Mouse (Mus musculus) intestine, embryonic 15.5 days (tissue): Measurements from ENCODE around the gene Agpat1. TPM values are rescaled to one million over a fixed set of nuclear protein-coding genes. Genes with fewer than 3 reads are reported as not detected.

Source experiments
- ATAC-seq: fragments of 200-750 bp; cut with Nextera tagmentation; 2 replicates; pipeline ENCODE4 v1.8.0; 2017; ENCODE audit warnings: moderate TSS enrichment, moderate library complexity
- H3K27ac ChIP-seq: fragments of 300-500 bp; sonication (generic); 2 replicates; pipeline ENCODE4 v1.5.1; 2015; ENCODE audit warnings: mild to moderate bottlenecking, inconsistent platforms
- H3K27me3 ChIP-seq: fragments of 300-500 bp; sonication (generic); replicated peaks from 2 replicates; pipeline ENCODE4 v1.6.1; 2015; ENCODE audit warnings: inconsistent platforms
- H3K36me3 ChIP-seq: fragments of 300-500 bp; sonication (generic); 2 replicates; pipeline ENCODE4 v1.6.1; 2015; ENCODE audit warnings: inconsistent platforms
- H3K4me1 ChIP-seq: fragments of 300-500 bp; sonication (generic); replicated peaks from 2 replicates; pipeline ENCODE4 v1.6.1; 2015; ENCODE audit warnings: inconsistent platforms
- H3K4me2 ChIP-seq: fragments of 300-500 bp; sonication (generic); replicated peaks from 2 replicates; pipeline ENCODE4 v1.6.1; 2015; ENCODE audit warnings: mild to moderate bottlenecking, inconsistent platforms
- H3K4me3 ChIP-seq: fragments of 300-500 bp; sonication (generic); replicated peaks from 2 replicates; pipeline ENCODE4 v1.5.1; 2015; ENCODE audit warnings: inconsistent platforms
- H3K9ac ChIP-seq: fragments of 300-500 bp; sonication (generic); 2 replicates; pipeline ENCODE4 v1.6.1; 2015; ENCODE audit warnings: inconsistent platforms
- H3K9me3 ChIP-seq: fragments of 300-500 bp; sonication (generic); 2 replicates; pipeline ENCODE4 v1.6.1; 2016; ENCODE audit warnings: inconsistent platforms
- WGBS: fragments of 180-500 bp; shearing (Covaris S2); methylation state at CpG from one replicate; pipeline ENCODE4 v1.1.7; 2015; 5-methylcytosine and 5-hydroxymethylcytosine counted together
- polyA plus RNA-seq: library from polyadenylated mRNA; unstranded; fragments of >200 nt; fragmentation: Nextera tagmentation; extraction: Ambion mirVana; gene quantifications from 2 replicates; pipeline ENCODE4 v1.2.1, GENCODE M21; 2015

Gene Agpat1
- polyA plus RNA-seq, 1 experiment from 2014 or later = 51.2 TPM

- ATAC-seq = no peak
- H3K36me3 ChIP-seq = peaks cover 42% of the 10 kb centered on the region
- no peak overlapping the region for H3K9ac ChIP-seq
- no peak overlapping the region for H3K4me3 ChIP-seq
- WGBS = 93% methylated on average over 10 of the region's 10 CpGs
- H3K27ac ChIP-seq = no peak overlapping the region
- no peak overlapping the region for H3K4me2 ChIP-seq
- no peaks in the 10 kb centered on the region for H3K9me3 ChIP-seq
- no peaks in the 10 kb centered on the region for H3K27me3 ChIP-seq
- H3K4me1 ChIP-seq = 0 out of 2 replicates have a peak, but pooled peaks cover 2% of the 10 kb centered on the region
Observed at GRCm38 (mm10) chr17:34613830-34614229, 9.8 kb downstream of the Agpat1 start.

DNA sequence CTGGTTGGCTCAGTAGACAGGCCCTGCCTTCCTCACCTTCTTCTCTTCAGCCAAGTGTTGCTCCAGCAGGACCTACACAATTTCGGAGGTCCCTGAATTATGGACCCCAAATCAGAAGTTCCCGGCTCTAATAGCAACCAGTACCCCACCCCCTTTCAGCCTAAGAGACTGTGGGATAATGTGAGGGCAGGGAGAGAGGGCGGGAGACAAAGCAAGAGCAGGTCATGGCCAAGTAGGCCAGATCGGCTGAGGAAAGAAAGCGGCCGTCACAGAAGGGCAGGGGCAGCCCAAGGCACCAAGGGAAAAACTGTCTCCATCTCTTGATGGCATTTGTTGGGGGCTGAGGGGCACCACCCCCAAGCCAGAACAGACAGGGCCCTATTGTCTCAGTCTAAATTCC lies 11.8 kb downstream of the Agpat1 start, which contains the start of gene Egfl8:
Gene Egfl8, minus strand, starts transcription at position 101 of the 400 bp plus-strand sequence.
- H3K4me2 ChIP-seq = no peak within 1 kb of the TSS
- 78% methylated on average over 6 of the region's 6 CpGs for WGBS
- H3K27me3 ChIP-seq = no peaks in the 10 kb centered on the region
- H3K4me3 ChIP-seq = no peak within 1 kb of the TSS
- no peak for ATAC-seq
- 0 out of 2 replicates have a peak, but pooled peaks cover 2% of the 10 kb centered on the region for H3K4me1 ChIP-seq
- no peak within 1 kb of the TSS for H3K9ac ChIP-seq
- H3K36me3 ChIP-seq = peaks cover 38% of the 10 kb centered on the region
- no peaks in the 10 kb centered on the region for H3K9me3 ChIP-seq
- no peak within 1 kb of the TSS for H3K27ac ChIP-seq

DNA sequence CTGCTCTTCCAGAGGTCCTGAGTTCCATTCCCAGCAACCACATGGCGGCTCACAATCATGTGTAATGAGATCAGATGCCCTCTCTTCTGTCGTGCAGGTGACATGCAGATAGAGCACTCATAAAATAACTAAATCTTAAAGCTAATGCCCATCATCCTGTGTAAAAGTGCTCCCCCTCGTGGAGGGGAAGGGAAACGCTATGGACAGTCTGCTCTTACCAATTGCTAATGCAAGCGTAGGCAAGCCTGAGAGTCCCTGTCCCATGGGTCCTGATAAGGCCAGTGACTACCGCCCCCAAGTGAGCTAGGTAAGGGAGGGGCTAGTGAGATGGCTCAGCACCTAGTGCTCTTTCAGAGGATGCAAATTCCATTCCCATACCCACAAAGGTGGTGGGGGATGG lies 14.9 kb downstream of the Agpat1 start:
- peaks cover 27% of the 10 kb centered on the region for H3K36me3 ChIP-seq
- no peak overlapping the region for H3K27ac ChIP-seq
- WGBS = 20% methylated on average over 6 of the region's 6 CpGs
- ATAC-seq = peak; percentile 37
- H3K9me3 ChIP-seq = no peaks in the 10 kb centered on the region
- H3K4me2 ChIP-seq = no peak overlapping the region
- no peaks in the 10 kb centered on the region for H3K27me3 ChIP-seq
- H3K4me3 ChIP-seq = no peak overlapping the region
- H3K9ac ChIP-seq = no peak overlapping the region
- H3K4me1 ChIP-seq = 0 out of 2 replicates have a peak, but pooled peaks cover 2% of the 10 kb centered on the region

DNA sequence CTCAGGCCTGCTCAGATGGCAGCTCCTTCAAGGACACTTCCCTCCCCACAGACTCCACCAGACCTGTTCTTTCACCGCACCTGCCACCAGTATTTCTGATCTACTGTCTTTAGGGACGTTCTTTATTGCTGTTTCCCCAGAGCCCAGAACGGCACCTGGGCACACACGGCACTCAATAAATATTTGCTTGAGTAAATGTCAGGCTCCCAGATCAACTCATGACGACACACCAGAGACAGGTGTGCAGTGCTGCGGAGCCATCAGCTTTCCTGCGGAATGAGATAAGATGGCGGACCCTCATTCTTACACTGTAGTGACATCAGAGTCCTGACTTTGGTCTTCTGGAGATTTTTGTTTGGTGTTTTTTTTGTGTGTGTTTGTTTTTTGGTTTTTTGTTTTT lies 16.9 kb downstream of the Agpat1 start:
- peaks cover 3% of the 10 kb centered on the region for H3K4me1 ChIP-seq
- no peaks in the 10 kb centered on the region for H3K9me3 ChIP-seq
- H3K4me3 ChIP-seq = no peak overlapping the region
- H3K27ac ChIP-seq = peak overlapping the region; percentile 20; the same call in 1 of the 2 replicates
- H3K9ac ChIP-seq = no peak overlapping the region
- WGBS = 67% methylated on average over 8 of the region's 8 CpGs
- H3K36me3 ChIP-seq = peaks cover 21% of the 10 kb centered on the region
- H3K27me3 ChIP-seq = no peaks in the 10 kb centered on the region
- no peak overlapping the region for H3K4me2 ChIP-seq
- ATAC-seq = 0 out of 2 replicates have a peak, but pooled peaks have one; percentile 21

GRCm38 (mm10) chr17:34623161-34623560 lies 19.1 kb downstream of the Agpat1 start:
- WGBS = 84% methylated on average over 9 of the region's 9 CpGs
- Histone ChIP-seq H3K36me3 (peaks cover 21% of the 10 kb centered on the region; the same call in 1 of the 2 replicates), H3K9me3 (no peaks in the 10 kb centered on the region), H3K27ac (no peak overlapping the region), H3K4me2 (no peak overlapping the region), H3K9ac (no peak overlapping the region), H3K4me3 (no peak overlapping the region), H3K4me1 (peaks cover 11% of the 10 kb centered on the region), H3K27me3 (no peaks in the 10 kb centered on the region)
- ATAC-seq = no peak

GRCm38 (mm10) chr17:34624981-34625380 lies 20.9 kb downstream of the Agpat1 start:
- Histone ChIP-seq H3K9me3 (no peaks in the 10 kb centered on the region), H3K4me2 (no peak overlapping the region), H3K4me3 (no peak overlapping the region), H3K4me1 (peaks cover 20% of the 10 kb centered on the region), H3K27ac (no peak overlapping the region), H3K36me3 (peaks cover 21% of the 10 kb centered on the region; the same call in 1 of the 2 replicates), H3K27me3 (peaks cover 3% of the 10 kb centered on the region), H3K9ac (no peak overlapping the region)
- no peak for ATAC-seq
- WGBS = 92% methylated on average over 3 of the region's 3 CpGs

DNA sequence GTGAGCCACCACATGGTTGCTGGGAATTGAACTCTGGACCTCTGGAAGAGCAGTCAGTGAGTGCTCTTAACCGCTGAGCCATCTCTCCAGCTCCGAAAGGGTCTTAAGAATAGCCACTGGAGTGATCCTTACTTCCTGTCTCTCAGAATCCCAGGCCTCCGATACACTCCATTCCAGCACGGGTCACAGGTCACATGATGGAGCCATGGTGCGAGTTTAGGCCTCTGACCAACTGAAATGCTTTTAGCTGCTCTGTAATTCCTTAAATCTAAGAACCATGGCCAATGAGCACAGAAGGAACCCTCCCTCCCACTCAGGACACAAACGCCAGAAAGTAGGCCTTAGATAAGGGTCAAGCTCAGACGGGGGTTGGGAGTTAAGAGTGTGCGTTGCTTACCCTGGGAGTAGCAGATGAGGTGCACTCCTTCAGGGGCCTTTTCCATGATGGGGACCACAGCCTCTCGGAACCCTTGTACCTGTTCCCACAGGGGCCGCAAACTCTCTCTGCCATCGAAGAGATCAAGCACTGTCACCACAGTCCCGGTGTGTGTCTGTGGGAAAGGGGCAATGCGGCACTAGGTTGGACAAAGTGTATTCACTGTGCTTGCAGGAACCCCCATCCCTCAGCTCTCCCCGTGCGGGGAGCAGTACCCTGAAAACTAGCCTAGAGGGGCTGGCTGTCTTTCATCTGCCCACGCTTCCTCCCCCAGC lies 22.2 kb downstream of the Agpat1 start:
- WGBS = 54% methylated on average over 16 of the region's 16 CpGs

GRCm38 (mm10) chr17:34626773-34627092 lies 22.7 kb downstream of the Agpat1 start:
- peak overlapping the region; percentile 92 for H3K4me2 ChIP-seq
- under 1% methylated on average over 18 of the region's 18 CpGs for WGBS
- peaks cover 18% of the 10 kb centered on the region; the same call in 1 of the 2 replicates for H3K36me3 ChIP-seq
- H3K9ac ChIP-seq = peak overlapping the region; percentile 66
- H3K27me3 ChIP-seq = peaks cover 20% of the 10 kb centered on the region
- ATAC-seq = peak; percentile 26; the same call in 1 of the 2 replicates
- H3K9me3 ChIP-seq = no peaks in the 10 kb centered on the region
- H3K4me3 ChIP-seq = peak overlapping the region; percentile 69
- H3K27ac ChIP-seq = peak overlapping the region; percentile 96
- peaks cover 36% of the 10 kb centered on the region for H3K4me1 ChIP-seq

More for the DNA sequence above, 22.2 kb downstream of the Agpat1 start:
- peak overlapping the region; percentile 66 for H3K9ac ChIP-seq
- peaks cover 20% of the 10 kb centered on the region; the same call in 1 of the 2 replicates for H3K36me3 ChIP-seq
- peaks cover 15% of the 10 kb centered on the region for H3K27me3 ChIP-seq
- H3K4me3 ChIP-seq = peak overlapping the region; percentile 69
- peaks cover 31% of the 10 kb centered on the region for H3K4me1 ChIP-seq
- peak overlapping the region; percentile 96 for H3K27ac ChIP-seq
- H3K4me2 ChIP-seq = peak overlapping the region; percentile 92
- H3K9me3 ChIP-seq = no peaks in the 10 kb centered on the region
- ATAC-seq = no peak

GRCm38 (mm10) chr17:34627093-34627942 lies 23.3 kb downstream of the Agpat1 start:
- Histone ChIP-seq H3K4me3 (peak overlapping the region; percentile 69), H3K4me2 (peak overlapping the region; percentile 92), H3K27ac (peak overlapping the region; percentile 96), H3K4me1 (peaks cover 40% of the 10 kb centered on the region), H3K9me3 (no peaks in the 10 kb centered on the region), H3K27me3 (peaks cover 24% of the 10 kb centered on the region), H3K9ac (peak overlapping the region; percentile 66), H3K36me3 (peaks cover 14% of the 10 kb centered on the region; the same call in 1 of the 2 replicates)
- ATAC-seq = peak; percentile 83
- WGBS = under 1% methylated on average over 42 of the region's 45 CpGs

DNA sequence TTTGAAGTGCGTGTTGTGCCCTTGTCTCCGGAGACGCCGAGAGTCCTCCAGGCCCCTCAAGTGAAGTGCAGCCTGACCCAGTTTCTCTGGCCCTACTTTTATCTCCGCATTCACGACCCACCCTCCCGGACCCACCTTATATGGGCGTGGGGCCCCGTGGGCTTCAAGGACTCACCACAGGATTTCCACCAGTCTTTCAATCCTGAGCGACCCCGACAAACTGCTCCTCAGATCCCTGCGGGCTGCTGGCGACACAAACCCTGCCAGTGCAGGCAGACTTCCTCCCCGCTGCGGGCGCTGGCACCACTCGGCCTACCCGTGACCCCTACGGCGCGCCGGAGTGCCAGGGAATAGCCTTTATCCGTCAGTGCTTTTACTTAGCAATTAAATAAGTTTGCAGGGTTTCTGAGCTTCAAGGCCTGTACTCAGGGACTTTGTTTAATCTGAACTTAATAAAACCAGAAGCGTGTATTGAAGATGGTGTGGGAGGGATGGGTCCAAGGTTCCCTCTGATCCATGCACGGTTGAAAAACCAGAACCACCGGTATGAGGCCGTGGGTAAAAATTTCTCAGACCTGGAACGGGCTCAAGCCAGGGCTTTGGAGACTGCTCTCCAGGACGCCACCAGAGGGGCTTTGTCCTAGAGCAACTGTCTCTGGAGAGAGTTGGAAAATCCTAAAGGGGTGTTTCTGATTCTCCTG lies 24.0 kb downstream of the Agpat1 start, which contains the start of gene Ppt2:
Gene Ppt2, minus strand, starts transcription at position 568 of the 701 bp plus-strand sequence.
- Histone ChIP-seq H3K4me3 (peak within 1 kb of the TSS; percentile 69), H3K4me2 (peak within 1 kb of the TSS; percentile 92), H3K4me1 (peaks cover 40% of the 10 kb centered on the region), H3K36me3 (peaks cover 6% of the 10 kb centered on the region; the same call in 1 of the 2 replicates), H3K27ac (peak within 1 kb of the TSS; percentile 96), H3K9me3 (no peaks in the 10 kb centered on the region), H3K27me3 (peaks cover 24% of the 10 kb centered on the region), H3K9ac (peak within 1 kb of the TSS; percentile 66)
- peak; percentile 44 for ATAC-seq
- WGBS = 2% methylated on average over 29 of the region's 29 CpGs

DNA sequence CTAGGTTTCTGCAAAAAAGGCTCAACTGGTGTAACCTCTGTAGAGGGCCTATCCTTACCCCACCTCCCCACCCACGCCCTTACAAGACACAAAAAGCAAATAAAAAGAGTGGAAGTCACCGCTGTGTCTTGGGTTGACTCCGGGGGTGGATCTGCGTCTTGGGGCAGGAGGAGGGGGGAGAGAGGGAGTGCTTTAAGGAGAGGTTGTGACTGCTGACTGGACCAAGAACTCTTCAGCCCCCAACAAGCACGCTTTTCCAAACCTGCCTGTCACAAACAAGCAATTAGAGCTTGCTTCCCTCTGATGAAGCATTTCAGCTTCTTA lies 24.5 kb downstream of the Agpat1 start:
- peak overlapping the region; percentile 96 for H3K27ac ChIP-seq
- peak overlapping the region; percentile 69 for H3K4me3 ChIP-seq
- peaks cover 26% of the 10 kb centered on the region for H3K27me3 ChIP-seq
- 19% methylated on average over 5 of the region's 5 CpGs for WGBS
- H3K4me2 ChIP-seq = peak overlapping the region; percentile 92
- peak overlapping the region; percentile 66 for H3K9ac ChIP-seq
- H3K36me3 ChIP-seq = peaks cover 5% of the 10 kb centered on the region; the same call in 1 of the 2 replicates
- ATAC-seq = no peak
- peaks cover 40% of the 10 kb centered on the region for H3K4me1 ChIP-seq
- H3K9me3 ChIP-seq = no peaks in the 10 kb centered on the region
